Mouse (Mus musculus) adrenal gland, postnatal 36 days (tissue): ENCODE measurements around the gene Khnyn. TPM values are rescaled to one million over a fixed set of nuclear protein-coding genes. Genes with fewer than 3 reads are reported as not detected.

Experiments used
- DNase-seq, 2 experiments: peaks; one replicate each; pipeline ENCODE4 v3.0.0; 2021; ENCODE audit warnings: mixed read lengths in 1 of 2
- long read RNA-seq, 2 experiments: library from polyadenylated mRNA; stranded (forward); transcript quantifications; one replicate each; pipeline ENCODE4 v2.0.0; 2021; ENCODE audit warnings: borderline sequencing depth in 2 of 2
- total RNA-seq, 2 experiments: library from RNA; stranded (reverse); gene quantifications; 2 replicates each; pipeline ENCODE4 v1.2.3; 2021

Gene Khnyn
- total RNA-seq: 10 to 100 TPM; 16.6 to 17.0 TPM
- long read RNA-seq, experiment 1, transcript Khnyn-201 (8 exons, 3,898 nt): major isoform, 11 of 19 reads
- long read RNA-seq, experiment 1, partial matches to known transcripts: 6 of 19 reads
- long read RNA-seq, experiment 1, other reads (novel, unspliced or antisense): 2 of 19 reads
- long read RNA-seq, experiment 2, partial matches to known transcripts: 3 of 9 reads
- long read RNA-seq, experiment 2, other reads (novel, unspliced or antisense): 3 of 9 reads

DNA sequence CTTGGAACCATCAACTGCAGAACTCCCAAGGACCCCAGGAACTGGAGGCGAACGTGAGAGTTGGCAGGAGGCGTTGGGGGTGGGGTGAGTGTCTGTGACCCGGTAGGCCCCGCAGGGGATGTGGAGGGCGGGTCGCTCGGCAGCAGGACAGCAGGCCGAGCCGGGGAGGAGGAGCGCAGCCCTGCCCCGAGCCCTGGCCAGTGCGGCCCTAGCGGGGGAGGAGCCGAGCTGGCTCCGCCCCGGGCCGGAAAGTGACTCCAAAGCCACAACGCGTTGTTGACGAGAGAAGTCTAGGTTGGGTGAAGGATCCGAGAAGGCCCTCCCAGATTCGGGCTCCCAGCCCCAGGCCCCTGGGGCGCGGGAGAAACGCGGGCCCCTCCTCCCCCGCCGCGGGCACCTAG lies at the start of gene Khnyn:
Gene Khnyn (plus strand): TSS at position 235 of the 401 bp plus-strand sequence.
- DNase-seq: peak; percentile 95 to 97

DNA sequence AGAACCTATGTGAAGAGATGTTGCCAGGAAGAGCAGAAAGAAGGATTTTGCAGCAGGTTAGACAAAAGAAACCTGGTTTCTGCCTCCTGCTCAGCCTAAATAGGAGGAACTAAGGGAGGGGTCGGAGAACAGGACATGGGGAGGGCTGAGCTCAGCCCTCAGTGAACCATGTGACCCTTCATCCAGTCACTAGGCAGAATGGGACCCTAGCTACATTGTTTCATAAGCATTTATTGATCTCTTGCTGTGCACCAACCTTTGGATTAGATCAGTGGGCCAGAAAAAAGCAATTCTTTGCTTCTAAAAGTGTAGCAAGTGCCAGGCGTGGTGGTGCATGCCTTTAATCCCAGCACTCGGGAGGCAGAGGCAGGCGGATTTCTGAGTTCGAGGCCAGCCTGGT lies 46.4 kb upstream of the Khnyn start:
- no peak for DNase-seq

DNA sequence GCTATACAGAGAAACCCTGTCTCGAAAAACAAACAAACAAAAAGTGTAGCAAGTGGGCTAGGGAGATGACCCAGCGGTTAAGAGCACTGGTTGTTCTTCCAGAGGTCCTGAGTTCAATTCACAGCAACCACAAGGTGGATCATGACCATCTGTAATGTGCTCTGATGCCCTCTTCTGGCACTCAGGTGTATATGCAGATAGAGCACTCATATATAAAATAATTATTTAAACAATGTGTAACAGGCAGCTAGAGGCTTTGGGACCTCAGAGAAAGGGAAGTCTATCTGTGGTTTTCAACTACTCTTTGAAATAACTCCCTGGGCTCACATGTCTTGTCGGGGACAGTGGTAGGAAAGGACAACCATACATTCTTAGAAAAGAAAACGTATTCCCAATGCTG lies 46.0 kb upstream of the Khnyn start:
- DNase-seq: no peak

DNA sequence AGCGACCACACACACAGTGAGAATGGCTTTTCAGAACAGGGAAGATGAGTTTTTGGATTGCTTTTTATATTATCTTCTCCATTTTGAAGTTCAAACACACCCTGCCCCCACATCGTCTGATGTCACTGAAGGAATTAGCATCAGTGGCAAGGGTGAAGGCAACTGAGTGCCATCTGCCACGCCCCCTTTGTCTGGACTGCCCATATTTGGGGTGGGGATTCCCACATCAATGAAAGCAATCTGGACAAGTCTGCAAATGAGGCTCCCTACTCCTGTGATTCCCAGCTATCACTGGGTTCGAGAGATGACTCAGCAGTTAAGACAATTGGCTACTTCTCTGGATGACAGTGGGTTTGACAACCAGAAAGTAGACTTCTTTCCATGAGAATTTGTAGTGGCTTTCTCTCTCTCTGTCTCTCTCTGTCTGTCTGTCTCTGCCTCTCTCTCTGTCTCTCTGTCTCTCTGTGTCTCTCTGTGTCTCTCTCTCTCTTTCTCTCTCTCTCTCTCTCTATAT lies 43.8 kb upstream of the Khnyn start:
- DNase-seq: no peak

DNA sequence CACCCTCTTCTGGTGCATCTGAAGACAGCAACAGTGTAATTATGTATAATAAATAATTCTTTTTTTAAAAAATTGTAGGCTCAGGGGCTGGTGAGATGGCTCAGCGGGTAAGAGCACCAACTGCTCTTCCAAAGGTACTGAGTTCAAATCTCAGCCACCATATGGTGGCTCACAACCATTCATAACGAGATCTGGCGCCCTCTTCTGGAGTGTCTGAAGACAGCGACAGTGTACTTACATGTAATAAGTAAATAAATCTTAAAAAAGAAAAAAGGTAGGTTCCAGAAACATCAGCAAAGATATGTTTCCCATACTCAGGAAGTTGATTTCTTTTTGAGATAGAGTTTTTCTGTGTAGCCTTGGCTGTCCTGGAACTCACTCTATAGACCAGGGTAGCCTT lies 42.0 kb upstream of the Khnyn start:
- DNase-seq: peak in 1 of 2 experiments; percentile 47

DNA sequence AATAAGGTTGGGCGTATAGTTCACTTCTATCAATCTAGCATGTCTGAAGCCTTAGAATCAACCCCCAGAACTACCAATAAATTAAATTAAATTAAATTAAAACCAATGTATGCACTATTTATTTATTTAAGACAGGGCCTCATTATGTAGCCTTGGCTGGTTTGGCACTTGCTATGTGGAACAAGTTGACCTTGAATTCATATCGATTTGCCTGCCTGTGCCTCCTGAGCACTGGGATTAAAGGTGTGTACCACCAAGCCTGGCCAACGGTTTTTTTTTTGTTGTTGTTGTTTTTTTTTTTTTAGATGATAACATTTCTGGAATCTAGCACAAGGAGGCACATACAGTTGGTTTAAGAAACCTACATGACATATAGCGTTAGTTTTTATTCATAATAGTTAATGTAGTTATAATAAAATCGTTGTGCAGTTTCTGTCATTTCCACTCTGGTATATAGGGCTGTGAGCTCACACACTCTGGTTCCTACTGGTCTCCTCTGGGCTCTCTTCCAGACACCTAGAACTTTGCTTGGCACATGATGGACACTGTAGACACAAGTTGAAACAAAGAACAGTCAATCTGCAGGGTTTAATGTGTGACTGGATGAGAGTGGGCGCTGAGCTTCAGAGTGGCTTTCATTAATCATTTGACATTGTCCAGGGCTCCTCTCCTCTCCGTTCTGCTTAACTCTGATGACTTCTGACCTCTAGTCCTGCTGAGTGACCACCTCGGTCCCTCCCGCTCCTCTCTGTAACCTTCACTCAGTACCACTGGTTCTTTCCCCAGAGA lies 39.0 kb upstream of the Khnyn start:
- no peak for DNase-seq

DNA sequence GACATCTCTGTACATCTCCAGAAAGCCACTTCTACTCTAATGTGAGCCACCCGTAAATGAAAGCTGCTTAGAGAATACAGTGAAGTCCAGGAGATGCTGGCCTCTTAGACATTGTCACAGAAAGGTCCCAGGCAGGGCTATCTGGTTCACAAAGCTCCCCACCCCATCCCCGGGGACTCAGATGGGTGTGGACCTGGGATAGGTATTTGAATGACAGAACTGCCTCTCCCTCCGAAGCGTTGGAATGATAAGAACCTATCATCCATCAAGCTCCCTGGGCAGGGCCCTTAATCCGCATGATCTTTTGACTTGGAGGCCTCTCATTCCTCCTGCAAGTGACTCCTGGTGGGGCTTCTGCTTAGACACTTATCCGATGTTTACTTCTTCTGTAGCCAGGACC lies 33.9 kb upstream of the Khnyn start:
- DNase-seq: no peak

DNA sequence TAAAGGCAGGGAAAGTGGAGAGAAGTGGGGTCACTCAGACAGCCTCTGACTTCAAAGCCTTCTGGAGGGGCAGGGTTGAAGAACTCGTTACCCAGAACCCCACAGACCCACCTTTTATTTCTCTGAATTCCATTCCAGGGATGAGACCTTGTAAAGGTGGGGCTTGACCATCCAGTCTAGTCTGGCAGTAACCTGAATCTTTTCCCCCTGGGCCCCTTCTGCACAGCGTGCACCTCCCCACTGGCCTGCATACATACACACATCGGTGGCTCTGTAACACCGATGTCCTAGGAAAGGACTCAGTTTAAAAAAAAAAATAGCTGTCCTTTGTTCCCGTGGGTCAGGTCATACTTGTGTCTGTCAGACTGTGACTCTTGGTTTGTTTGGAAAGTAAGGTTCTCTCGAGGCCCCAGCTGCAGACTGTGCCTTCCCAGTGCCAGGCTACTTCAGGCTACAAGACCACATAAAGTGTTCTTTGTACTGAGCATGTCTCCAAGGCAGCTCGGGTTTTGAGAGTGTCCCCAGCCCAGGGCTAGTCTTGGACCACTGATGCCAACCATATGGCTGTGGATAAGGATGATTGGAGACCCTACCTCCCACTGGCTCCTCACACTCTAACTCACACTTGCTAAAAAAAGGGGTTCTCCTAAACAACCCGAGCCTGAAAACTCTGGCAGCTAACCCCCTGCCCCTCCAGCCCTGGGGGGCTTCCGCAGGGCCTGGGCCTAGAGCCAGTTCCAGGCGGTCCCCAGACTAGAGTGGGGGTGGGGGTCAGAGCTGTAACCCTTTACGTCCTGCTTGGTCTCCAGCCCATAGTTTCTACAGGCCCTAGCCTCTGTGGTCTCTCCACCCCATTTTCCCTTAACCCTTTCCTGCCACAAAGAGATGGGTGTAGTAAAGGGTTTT lies 31.8 kb upstream of the Khnyn start:
- no peak for DNase-seq

DNA sequence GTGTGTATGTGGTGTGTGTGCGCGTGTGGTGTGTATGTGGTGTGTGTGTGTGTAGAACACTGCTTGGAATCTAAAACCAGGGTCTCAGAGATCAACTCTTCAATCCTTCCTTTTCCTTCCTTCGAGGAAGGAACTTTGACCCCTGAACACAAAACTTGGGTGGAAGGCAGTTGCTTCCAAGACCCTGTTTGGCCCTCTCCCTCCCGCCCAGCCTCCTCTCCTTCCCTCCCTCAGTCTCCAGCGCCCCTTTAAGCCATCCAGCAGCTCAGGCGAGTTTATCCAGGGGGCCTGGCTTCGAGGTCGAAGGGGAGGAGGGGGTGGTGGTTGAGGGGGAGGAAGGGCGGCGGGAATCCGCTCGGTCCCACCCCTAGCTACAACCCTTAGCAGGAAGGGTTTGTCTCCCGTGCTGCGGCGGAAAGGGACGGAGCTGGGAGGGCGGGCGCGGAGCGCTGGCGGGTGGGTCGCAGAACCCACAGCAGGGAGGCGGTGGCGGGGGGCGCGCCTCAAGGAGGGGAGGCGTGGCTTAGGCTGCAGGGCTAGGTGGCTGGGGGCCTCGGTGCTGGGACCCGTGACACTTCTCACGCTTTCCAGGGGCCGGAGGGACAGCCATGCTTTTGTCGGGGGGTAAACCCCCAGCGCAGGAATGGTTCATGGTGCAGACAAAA lies 31.0 kb upstream of the Khnyn start, which contains the start of gene Nynrin:
Gene Nynrin (plus strand): TSS at position 390 of the 665 bp plus-strand sequence.
- peak; percentile 65 to 80 for DNase-seq

DNA sequence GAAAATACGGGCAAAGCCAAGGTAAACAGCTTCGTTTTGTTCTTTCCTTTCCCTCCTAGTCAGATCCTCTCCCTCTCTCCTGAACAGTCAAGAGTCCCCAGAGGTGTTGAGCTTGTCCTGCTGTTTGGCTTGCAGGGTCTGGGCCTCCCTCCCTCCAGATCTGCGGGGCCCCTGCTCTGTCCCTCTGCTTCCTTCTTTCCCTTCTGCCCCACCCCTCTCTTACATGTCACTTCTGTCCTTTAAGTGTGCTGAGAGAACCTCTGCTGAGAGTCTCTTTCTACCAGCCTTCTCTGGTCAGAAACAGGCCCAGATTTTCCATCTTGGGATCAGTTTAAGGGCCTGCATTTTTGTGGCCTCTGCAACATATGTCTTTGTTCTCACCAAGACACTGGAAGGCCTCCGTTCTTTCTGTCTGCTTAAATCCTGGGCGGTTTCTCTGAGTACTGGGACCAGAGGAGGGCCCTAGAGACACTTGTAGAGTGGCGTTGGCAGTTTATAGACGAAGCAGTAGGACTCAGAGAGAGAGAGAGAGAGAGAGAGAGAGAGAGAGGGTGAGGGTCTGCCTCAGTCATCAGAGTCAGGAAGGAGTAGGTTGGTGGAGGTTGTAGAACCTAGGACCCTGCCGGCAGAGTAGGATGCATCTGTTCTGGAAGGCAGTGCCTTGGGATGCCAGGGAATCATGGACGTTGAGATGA lies 30.2 kb upstream of the Khnyn start:
- DNase-seq: no peak

DNA sequence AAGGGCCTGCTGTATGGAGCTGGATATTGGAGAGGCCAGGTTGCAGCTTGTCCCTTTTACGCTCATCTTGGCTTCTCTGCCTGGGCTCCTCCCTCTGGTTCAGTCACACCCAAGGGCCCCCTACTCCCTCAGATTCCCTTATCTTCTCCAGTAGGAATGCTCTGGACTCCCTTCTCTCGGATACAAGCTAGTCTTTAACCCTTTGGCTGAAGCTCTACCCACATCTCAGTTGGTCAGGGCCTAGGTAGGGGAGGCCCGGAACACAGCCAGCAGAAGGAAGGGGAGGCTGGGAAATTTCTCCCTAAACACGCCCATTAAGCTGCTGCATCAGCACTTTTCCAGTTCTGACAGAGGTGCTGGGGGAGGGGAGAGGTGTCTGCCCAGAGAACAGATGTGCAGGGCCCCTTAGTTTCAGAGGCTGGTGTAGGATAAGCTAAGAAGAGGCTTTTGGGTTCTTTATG lies 29.6 kb upstream of the Khnyn start:
- peak in 1 of 2 experiments; percentile 50 for DNase-seq

DNA sequence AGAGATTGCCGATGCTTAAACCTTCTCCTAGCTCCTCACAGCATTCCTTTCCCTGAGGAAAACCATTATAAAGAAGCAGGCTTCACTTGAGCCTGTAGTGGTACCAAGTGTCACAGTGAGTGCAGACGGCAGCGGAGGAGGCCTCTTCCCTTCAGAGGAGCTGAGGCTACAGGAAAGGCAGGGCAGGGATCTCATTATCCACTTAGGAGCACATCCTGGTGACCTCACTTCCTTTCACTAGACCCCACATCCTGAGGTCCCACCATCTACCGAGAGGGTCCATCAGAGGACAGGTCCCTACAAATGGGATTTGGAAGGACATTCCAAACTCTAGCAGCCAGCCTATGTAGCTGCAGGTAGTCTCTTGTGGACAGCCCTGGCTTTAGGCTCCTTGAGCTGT lies 27.2 kb upstream of the Khnyn start:
- DNase-seq: no peak

DNA sequence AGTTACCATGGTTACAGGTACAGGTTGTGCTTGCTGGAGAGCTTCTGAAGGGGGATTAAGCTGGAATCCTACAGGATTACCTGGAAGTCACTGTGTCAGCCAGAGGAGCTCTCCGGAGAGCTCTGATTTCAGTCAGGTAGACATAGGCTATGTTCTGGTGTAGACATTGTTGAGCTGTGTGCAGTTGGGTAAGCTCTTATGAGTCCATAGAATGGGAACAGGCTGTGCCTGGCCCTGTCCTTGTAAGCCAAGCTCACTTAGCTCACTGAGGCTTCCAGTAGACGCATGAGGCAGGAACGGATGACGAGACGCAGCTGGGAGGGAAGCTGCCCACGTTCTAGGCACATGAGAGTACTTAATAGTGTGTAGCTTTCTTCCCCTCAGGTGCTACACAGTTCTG lies 22.6 kb upstream of the Khnyn start:
- no peak for DNase-seq

DNA sequence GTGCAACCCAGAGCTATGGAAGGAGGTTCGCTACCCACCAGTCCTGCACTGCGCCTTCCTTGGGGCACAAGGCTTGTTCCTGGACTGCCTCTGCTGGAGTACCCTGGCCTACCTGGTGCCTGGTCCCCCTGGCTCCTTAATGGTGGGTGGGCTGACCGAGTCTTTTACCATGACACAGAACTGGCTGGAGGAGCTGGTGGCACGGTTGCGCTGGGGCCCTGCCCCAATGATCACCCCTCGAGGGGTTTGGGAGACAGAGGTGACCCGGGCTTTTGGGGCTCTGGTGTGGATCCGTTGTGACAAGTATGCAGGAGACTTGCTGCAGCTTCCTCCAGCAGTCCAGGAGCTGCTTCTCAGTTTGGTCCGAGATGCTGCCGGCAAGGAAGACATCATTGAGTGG lies 21.8 kb upstream of the Khnyn start:
- no peak for DNase-seq

DNA sequence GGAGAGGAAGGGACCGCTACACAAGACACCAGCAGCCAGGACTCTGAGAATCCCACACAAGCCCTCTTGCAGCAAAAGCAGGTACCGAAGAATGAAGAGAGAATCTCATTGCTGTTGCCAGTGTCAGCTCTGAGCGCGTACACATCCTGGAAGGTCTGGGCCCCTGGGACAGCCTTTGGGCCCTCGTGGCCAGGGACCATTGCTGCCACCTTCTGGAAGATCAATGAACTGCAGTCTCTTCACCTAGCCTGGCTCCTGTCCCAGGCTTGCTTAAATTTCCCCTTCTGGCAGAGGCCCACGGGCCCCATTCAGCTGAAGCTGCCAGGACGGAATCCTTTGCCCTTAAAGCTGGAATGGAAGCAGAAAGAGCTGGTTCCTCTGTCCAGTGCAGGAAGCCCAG lies 21.0 kb upstream of the Khnyn start:
- DNase-seq: peak; percentile 73 to 83

DNA sequence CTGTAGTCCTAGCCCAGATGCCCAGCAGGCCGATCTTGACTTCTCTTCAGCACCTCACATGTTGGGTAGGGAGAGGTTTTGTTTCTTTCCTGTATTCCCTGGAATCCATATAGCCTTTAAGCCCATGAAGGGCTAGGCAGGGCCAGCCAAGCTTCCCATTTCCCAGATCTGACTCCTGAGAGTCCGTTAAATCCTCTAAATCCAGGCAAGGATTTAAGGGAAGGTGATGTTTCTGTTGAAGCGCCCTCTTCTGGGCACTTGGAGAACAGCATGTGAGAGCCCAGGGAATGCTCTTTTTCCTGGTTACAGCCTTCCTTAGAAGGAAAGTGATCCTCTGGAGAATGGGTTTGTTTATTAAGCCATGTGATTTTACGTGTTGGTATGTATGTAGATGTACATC lies 17.8 kb upstream of the Khnyn start:
- DNase-seq: peak; percentile 50 to 66

DNA sequence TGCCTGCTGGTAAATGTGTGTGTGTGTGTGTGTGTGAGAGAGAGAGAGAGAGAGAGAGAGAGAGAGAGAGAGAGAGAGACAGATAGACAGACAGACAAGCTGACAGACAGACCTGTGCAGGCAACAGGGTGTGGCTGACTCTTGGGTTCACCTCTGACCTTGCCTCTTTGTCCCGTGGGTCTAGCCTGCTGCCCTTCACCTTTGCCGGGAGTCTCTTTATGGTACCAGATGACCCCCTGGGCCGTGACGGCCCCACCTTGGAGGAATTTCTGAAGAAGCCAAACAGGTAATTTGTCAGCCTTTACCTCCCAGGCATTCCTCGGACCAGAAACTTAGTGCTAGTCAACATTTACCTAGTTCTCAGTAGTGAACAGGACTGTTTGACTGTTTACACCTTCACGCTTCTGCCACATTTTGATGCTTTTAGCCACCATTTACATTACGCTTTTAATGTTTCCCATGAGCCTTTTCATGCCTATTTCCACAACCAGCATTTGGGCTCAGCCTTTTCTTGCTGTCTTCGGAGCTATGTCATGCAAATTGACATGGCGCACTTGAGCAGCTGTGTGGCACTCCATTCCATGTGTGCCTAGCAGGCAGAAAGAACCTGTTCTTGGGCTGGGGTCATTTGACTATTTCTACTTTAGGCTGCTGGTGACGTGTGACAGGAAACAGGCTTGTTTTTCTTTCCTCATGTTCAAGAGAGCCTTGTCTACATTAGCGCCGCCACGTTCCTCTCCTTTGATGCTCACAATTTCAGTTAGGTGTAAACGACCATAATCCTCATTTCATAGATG lies 16.3 kb upstream of the Khnyn start:
- no peak for DNase-seq

DNA sequence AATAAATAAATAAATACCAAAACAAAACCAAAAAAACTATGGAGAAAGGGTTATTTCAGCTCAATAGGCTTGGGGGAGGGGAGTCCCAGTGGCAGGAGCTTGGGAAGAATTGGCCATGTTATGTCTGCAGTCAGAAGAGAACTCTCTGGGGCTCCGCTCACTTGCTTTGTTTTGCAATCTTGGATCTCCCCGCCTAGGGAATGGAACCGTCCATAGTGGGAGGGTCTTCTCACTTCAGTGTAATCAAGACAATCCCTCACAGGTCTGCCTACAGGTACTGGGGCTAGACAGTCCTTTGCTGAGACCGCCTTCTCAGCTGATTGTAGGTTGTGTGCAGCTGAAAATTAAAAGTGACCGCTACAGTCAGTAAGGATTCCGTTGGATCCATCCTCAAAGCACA lies 15.2 kb upstream of the Khnyn start:
- DNase-seq: no peak

DNA sequence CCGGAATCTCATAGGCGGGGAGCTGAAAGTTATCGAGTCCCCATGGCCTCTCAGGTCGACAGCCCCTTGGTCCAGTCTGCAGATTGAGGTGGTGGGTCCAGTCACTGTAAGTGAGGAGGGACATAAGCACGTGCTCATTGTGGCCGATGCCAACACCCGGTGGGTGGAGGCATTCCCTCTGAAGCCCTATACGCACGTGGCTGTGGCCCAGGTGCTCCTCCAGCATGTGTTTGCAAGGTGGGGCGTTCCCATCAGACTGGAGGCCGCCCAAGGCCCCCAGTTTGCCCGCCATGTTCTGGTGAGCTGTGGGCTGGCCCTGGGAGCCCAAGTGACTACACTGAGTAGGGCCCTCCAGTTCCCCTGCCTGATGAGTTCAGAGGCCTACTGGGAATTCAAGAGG lies 12.7 kb upstream of the Khnyn start:
- no peak for DNase-seq

DNA sequence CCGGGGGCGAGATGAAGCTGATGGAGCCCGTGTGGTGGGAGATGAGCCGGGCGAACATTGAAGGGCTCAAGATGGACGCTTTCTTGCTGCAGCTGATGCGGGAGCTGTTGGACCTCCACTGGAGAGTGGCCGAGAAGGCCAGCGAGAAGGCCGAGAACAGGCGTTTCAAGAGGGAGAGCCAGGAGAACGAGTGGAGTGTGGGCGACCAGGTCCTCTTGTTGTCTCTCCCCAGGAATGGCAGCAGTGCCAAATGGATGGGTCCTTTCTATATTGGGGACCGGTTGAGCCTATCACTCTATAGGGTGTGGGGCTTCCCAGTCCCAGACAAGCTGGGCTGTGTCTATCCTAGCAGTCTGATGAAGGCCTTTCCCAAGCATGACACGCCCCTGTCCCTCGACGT lies 12.2 kb upstream of the Khnyn start:
- no peak for DNase-seq
